Mouse (Mus musculus): ENCODE results near the gene Gm20905. TPM values are rescaled to one million over a fixed set of nuclear protein-coding genes. Genes with fewer than 3 reads are reported as not detected.
"Not testable (repeated sequence)": the region's sequence is repeated elsewhere in the genome, so short reads cannot be mapped to it uniquely, and the experiment has no call there.

Gm20905 gene
- not detected for total RNA-seq (2018; cell fraction: chromatin; rRNA removed)
- total RNA-seq (2018; cell fraction: cytosol; rRNA removed), result not detected
- total RNA-seq (2018; cell fraction: nucleus; rRNA removed), result not detected
- polyA plus RNA-seq (2018), result not detected in 3 replicates

- H3K4me3 ChIP-seq (ENCODE audit: inconsistent target); H3K79me2 ChIP-seq (ENCODE audit: inconsistent target); H3K36me3 ChIP-seq (ENCODE audit: inconsistent target); H3K27ac ChIP-seq: not testable (repeated sequence)
- no CpG with 5 or more reads among the region's 6 CpGs for WGBS (ENCODE audit: missing documents)
Observed at GRCm38 (mm10) chrY:37259503-37259902, at the start of gene Gm20905. TSS of gene Gm20905 (minus strand) at chrY:37259603.
